Mouse (Mus musculus) ES-CJ7 (cell line): ENCODE measurements around the gene Gm45062.

ENCODE experiments used
- DNase-seq: peaks from one replicate; pipeline ENCODE4 v3.0.0; 2011; ENCODE audit warnings: low read depth, low spot score

Gene Gm45062

DNA sequence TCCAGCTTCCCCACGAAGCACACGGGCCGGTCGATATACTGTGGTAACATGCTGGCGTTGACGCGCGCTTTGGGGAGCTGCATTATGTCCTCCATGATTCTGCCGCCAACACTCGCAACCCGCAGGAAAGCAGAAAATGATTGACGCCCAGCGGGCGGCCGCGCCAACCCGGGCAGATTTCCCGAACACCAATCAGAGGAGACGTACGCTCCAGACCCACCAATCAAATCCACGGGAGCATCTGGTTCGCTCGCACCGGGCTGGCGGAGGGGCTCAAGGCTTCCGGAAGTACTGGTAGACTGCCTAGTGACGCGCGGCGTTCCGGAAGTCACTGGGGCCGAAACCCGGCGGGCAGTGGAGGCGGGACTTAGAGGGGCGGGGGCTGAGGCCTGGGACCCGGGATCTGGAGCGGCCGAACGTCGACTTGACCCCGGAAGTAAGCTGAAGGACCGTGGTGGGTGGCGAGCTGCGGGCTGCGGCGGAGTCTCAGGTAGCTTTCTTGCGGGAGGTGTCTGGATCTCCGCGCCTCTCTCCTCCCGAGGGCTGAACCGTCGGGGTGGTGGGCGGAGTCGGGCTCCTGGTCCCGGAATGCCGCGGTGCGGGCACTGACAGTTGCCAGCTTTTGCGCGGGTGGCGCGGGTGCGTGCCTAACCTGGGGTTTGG lies at the start of gene Gm45062, which contains the start of the genes Rpa3 and Umad1:
TSS of gene Gm45062 (plus strand) at position 447 of the 663 bp plus-strand sequence.
TSS of gene Rpa3 (minus strand) at position 170 of the 663 bp plus-strand sequence.
TSS of gene Umad1 (plus strand) at position 285 of the 663 bp plus-strand sequence.
- DNase-seq = peak; percentile 98

DNA sequence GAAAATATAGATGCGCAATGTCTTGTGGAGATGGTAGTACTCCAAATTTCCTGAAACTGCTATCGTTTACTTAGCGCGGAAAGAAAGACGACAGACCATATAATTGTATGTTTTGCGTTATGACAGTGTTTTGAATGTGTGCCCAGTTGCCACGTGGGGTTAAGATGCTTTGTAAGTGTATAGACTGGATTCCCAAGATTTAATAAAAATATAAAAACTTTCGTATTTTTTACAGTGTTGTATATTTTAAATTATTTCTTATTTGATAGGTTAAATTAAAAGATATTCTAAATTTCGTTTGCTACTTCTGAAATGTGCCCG lies 49.4 kb upstream of the Gm45062 start:
- no peak for DNase-seq

DNA sequence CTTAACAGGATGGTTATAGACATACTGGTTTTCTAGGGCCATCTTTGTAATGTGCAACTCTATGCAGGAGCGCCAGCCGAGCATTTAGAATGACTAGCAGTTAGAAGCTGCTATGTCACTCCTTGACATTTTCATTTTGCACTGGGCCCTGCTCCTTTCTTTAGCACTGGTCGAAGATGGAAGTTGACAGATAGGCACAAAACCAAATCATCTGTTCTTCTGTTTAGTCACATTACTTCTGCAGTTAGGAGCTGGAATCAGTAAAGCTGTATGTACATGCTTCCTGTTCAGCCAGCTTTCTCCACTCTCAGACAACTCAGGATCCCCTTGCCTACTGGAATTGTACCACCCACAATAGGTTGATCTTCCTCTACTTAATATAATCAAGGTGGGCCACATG lies 48.6 kb upstream of the Gm45062 start:
- no peak for DNase-seq

DNA sequence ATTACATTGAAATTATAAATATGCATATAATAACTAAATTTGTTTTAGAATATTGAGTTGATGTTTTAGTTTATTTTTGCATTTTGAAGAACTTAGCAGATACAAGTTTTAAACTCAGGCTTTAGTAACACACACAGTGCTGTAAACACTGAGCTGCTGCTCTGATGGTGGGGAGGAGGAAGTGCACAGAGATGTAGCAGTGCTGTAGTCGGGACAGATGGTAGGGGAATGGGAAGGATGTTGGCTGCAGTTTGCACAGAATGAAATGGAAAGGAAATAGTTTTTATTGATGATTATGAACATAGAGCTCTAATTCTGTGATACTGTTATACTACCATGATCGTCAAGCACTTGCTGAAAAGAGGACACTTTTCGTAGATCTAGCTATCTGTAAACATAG lies 32.2 kb upstream of the Gm45062 start:
- no peak for DNase-seq

DNA sequence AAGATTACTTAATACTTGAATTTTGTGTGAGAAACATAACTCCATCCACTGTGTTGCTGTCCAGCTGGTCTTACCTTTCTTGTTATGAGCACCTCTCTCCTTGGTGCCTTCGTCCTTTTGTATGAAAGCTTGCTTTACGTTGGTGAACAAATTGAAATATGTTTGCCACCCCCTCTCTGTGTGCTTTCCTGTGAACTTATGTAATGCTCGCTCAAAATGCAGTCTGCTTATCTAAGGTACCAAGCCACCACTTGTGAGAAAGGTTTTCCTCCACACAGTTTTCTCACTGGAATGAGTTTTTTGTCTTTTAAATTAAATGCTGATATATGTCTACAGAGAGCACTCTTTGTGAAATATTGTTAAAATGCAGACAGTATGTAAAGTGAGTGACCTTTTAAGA lies 30.7 kb upstream of the Gm45062 start:
- no peak for DNase-seq

DNA sequence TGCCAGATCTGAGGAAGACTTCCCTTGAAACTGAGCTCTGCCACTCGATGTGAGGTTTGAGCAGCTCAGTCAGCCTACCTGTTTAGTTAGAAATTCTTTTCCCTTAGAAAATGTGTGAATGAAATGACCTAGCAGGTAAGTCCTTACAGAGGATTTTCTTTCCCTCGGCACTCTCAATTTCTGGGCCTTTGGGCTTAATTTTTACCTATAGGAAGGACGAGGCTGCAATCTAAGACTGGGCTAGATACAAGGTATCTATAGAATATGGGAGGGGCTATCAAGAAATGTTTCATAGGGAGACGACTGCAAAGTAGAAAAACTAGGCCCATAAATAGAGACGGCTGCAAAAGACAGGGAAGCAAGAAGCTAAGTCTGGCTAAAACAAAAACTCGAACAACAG lies 934 bp upstream of the Gm45062 start:
- no peak for DNase-seq

DNA sequence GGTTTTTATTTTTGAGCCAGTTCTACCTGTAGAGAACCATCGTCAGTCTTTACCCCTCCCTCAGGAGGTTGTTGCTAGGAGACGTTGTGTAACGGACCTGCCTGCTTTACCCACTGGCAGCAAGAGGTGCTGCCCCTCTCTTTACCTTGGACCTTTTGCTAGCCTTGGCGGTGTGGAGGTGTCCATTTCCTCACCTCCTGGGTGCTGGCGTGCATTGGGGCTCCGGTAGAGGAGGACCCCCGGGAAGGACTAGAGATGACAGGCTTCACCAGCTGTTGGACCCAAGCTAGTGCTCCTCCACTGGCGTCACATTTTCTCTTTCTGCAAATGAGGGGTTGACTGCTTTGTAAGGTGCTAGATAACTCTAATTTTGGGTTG lies 406 bp downstream of the Gm45062 start:
- DNase-seq = no peak

DNA sequence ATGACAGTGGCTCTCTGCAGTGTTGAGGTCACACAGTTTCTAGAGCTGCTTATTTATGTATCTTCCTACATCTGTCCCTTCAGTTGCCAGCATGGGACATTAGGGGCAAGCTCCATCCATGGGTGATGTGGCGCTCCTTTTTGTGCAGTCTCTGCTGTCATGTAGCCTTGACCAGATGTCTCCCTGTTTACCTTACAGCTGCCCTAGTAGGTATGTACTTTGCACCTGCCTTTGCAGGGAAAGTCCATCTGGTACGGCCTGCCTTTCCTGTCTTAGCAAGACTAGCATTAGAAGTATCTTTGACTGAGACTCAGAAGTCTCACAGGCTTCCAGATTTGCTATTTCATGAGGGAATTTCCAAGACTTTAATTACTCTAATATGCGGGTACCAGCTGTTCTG lies 11.8 kb downstream of the Gm45062 start:
- no peak for DNase-seq

DNA sequence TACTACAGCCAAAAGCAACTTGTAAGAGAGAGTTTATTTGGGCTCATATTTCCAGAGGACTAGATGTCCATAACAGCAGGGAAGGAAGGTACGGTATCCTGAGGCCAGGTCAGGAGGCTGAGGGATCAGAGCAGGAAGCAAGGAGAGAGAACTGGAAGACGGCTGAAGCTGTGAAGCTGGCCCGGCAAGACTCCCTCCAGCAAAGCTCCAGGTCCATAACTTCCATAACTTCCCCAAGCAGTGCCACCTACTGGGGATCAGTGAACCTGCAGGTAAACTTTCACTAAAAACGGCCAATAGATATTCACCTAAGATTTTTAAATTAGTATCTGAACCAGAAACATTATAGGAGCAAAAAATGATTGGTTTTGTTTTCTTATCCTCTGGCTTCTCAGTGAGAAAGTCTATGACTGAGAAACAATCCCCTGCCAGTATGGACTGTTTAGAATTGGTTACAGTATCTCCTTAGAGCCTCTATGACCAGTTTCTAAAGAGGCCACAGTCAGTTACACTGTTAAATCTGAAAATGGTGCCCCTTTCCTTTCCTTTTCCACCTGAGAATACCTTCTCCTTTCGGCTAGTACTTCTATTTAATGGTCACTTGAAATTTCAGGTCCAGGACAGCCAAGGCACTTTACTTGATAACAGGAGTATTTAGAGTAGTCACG lies 15.3 kb downstream of the Gm45062 start:
- DNase-seq = peak; percentile 43

DNA sequence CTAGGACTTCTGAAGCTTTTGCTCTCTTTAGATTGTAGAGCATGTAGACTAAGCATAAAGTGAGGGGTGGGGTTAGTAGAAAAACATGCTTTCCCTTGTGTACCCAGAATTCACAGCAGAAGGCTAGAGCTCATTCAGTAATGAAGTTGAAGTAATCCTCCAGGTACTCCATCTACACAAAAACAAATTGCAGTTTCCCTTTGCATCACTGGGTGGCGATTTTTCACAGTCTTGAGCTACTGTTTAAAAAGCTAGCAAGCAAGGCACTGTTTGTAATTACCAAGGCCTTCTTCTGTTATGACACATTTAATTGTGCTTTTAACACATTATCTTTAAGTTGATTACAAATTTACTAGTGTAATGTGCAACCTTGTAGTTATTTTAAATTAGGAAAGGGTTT lies 15.8 kb downstream of the Gm45062 start:
- DNase-seq = peak; percentile 70

DNA sequence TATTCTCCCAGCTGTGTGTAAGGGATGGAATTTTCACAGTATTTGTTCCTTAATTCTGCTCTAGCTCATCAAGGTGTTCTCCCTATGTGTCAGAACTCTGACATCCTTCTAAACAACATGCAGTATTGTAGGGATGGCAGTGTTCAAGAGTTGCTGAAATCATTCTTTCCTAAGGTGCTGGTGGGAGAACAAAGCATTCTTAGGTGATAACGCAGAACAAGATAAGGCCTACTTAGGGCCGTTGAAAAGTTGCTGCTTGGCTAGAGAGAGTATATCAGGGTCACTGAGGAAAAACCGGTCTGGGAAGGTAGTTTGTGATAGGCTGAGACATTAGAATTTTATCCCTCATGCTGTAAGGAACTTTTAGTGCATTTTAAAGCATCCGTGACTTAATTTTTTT lies 17.2 kb downstream of the Gm45062 start:
- DNase-seq = no peak

DNA sequence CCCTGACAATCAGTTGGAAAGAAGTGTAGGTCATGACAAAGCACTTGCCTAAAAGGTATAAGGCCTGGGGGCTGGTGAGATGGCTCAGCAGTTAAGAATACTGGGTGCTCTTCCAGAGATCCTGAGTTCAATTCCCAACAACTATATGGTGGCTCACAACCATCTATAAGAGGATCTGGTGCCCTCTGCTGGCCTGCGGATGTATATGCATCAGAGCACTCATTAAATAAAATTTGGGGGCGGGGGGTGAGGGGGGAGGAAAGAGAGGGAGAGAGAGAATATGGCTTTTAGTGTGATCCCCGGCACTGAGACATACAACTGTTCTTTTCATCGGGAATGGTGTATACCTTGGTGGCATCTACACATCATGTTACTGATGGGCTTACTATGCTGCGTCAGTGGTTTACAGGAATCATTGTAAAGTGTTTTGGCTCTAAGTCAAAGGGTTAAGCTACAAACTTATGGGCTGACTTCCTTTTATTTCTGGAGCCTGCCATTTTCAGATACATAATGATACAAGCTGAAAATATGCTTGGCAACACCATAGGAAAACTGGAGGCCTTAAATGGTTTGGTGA lies 19.3 kb downstream of the Gm45062 start:
- peak; percentile 15 for DNase-seq

DNA sequence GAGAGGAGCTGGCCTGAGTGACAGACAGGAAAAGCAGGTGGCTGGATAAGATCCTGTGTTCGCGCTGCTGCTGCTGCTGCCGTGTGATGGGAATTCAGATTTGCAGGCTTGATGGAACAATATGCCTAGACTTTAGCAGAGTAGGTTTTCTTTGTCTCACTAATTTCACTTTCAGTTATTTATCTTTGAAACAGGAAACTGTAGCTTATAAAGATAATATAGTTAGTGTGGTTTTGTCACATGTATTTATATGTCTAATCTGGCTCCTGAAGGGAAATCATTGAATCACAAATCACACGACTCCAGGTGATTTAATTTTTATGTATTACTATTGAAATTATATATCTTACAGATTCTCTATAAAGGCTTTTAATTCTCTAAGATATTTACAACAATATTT lies 24.0 kb downstream of the Gm45062 start:
- DNase-seq = no peak

DNA sequence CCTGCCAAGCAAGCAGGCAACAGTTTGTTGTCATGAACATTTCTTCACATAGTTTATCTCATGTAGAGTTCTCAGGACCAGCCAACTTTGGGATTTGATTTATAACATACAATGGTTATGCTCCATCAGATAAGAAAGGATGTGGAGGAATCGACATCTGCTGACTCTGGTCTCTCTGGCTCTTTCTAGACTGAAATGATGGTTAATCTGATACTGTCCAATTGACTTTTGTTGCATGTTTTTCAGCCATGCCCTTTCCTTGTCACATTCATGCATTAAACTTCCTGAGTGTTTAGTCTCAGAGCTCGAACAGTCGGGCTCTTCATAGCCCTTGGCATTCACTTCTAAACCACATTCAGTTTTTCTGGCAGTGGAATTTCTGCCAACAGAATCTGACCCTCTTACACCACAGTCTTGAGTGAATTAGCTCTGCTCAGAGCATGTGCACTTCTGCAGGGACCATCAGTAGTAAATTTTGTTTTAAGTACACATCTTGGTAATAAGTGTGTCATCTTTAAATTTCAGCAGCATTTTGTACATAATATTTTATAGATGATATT lies 26.2 kb downstream of the Gm45062 start:
- DNase-seq = no peak

DNA sequence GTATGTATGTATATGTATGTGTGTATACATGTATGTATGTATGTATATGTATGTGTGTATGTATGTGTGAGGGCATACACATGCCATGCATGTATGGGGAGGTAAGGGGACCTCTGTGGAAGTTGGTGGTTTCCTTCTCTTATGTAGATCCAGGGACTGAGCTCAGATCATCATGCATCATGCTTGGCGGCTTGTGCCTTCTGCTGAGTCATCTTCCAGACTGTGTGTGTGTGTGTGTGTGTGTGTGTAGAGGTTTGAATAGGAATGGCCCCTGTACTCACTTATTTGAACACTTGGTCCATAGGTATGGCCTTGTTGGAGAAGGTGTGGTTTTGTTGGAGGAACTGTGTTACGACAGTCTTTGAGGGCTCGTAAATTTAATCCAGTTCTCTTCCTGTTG lies 26.9 kb downstream of the Gm45062 start:
- DNase-seq = no peak

DNA sequence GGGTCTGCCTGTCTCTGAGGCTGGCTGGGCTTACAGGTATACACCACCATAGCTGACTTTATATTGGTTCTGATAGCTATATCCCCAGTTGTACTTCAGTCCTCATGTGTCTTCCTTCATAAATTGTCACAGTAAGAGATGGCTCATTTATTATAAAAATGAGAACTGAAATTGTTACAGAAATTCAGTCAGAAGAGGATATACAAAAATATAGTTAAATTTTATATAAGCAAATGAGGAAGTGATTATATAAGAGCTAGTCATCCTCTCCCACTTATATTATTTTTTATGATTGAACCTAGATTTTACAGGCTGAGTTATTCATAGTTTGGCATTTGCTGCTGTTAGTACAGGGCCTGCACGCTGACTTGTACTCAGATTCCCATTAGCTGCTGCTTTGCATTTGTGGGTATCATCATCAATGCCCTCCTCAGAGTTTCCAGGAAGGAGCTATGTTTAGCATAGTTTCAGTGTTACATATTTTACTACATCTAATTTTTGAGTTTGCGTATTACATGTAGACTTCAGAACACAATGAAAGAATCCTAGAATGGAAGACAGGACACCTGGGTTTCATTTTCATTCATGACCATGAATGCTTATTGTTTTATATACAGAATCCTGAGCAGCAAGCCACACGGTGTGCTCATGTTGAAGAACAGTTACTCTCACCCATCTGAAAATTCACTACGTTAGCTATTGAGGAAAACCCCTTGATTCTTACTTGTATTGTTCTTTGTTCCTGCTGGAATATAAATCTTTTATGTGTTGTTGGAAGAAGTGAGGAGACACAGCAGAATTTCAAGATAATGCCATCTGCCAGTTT lies 29.7 kb downstream of the Gm45062 start:
- no peak for DNase-seq

DNA sequence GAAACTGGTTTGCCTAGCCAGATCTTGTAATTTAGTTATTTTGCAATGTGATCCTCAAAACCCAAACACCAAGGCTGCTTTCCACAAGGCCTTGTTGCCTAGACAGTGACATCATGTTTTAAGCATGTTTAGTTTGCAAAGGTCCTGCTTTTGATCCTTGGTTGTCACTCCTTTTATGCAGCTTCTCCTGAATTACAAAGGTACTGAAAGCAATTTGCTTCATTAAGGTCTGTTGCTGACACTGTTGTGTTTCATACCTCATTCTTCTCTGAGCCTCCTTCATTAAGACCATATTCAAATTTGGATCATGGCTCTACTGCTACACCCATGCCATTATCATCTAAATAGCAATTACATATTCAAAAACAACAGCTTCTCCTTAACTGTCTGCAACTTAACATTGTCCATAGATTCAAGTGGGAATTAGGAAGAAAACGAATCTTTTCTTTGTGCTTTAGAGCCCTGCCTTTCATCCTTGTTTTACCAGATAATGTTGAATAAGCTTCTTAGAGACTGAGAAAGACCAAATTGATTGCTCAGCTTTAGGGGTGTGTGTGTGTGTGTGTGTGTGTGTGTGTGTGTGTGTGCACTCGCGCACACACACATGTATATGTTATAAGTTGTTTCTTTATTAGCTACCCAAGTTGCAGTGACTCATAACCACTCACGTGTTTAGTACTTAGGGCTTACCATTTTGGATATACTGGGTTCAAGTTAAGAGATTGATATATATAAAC lies 35.0 kb downstream of the Gm45062 start:
- DNase-seq = no peak

DNA sequence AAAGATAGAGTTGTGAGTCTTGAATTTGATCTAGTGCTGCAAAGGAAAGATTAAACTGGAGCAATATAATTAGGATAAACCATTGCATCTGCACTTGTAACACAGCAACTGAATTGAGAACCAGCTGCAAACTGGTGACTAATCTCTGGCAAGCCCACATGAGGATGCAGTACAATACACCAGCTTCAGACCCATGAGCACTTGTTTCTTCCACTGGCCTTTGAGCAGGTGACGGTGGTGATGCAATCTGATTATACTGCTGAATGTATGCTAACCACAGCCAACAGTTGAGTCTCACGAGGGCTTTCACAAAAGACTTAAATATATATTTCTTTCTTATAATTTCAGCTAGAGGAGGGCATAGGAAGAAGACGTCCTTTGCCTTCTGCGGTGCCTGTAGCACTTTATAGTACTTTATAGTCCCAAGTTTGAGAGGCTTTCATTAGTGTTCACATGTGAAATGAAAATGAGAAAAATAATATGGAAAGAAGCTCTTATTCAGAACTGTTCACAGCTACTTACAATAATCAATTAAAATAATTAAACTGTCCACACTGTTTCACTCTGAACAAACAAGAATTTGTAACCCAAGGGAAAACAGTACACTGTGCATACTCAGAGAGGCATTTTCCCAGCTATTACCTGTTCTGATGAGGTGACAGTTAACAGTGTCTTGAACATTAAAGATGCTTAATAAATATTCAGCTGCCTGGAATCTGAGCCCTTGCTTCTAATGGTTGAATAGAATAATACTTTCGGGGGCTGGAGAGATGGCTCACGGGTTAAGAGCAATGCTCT lies 40.0 kb downstream of the Gm45062 start:
- no peak for DNase-seq

DNA sequence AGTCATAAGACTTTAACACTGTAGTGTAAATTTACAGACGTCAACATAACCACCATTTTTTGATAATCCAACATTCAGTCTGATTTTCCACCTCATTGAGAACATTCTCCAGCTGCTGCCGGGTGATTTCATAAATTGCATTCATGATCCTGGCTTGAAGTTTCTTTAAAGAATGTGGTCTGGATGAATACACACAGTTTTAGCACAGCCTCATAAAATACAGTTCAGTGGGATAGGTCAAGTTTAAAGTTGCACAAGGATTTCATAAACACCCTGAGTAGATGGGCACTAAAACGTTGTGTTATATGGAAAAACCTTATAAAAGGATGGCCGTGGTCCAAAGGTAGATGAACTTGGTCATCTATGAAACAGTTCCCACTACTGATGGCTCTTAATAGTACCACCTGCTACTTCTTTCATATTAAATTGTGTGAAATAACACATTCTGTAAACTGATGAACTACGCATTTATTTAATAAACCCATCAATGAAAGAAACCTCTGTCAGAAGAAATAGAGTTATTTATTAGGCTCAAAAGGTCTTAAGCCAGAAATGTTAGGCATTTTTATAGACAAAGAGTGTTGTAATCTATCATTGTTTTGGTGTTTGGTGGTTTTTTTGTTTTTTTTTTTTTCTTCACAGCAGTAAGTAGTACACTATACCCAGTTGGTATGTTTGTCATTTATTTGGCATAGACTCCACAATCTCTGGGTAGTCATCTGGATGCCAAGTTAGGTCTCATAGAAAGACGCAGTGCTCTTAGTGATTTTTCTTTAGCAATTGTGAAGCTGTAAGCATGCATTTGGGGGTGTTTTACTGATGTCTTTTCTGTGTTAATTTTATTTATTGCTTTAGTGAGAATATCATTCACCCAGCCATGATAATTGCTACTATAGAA lies 48.9 kb downstream of the Gm45062 start:
- DNase-seq = no peak
